Mouse (Mus musculus) stomach, embryonic 16.5 days (tissue): ENCODE data around the gene Arhgap24. TPM values are rescaled to one million over a fixed set of nuclear protein-coding genes. Genes with fewer than 3 reads are reported as not detected.

Source experiments
- ATAC-seq: fragments of 200-750 bp; cut with Nextera tagmentation; 2 replicates; pipeline ENCODE4 v1.8.0; 2017; ENCODE audit warnings: moderate number of reproducible peaks, moderate TSS enrichment; ENCODE audit not compliant: insufficient read depth, low FRiP score
- H3K27ac ChIP-seq: fragments of 300-500 bp; sonication (generic); 2 replicates; pipeline ENCODE4 v1.5.1; 2014; ENCODE audit warnings: low read length
- H3K27me3 ChIP-seq: fragments of 300-500 bp; sonication (generic); 2 replicates; pipeline ENCODE4 v1.6.1; 2014; ENCODE audit warnings: low read length, control low read depth, mixed read lengths; ENCODE audit not compliant: control insufficient read depth, insufficient read depth
- H3K36me3 ChIP-seq: fragments of 300-500 bp; sonication (generic); 2 replicates; pipeline ENCODE4 v1.6.1; 2014; ENCODE audit warnings: low read length; ENCODE audit not compliant: control insufficient read depth, insufficient read depth
- H3K4me1 ChIP-seq: fragments of 300-500 bp; sonication (generic); 2 replicates; pipeline ENCODE4 v1.6.1; 2014; ENCODE audit warnings: low read length, control low read depth, mixed read lengths; ENCODE audit not compliant: control insufficient read depth, insufficient read depth
- H3K4me2 ChIP-seq: fragments of 300-500 bp; sonication (generic); 2 replicates; pipeline ENCODE4 v1.6.1; 2014; ENCODE audit warnings: low read depth, low read length, mixed read lengths
- H3K4me3 ChIP-seq: fragments of 300-500 bp; sonication (generic); replicated peaks from 2 replicates; pipeline ENCODE4 v1.5.1; 2014; ENCODE audit warnings: mild to moderate bottlenecking, low read length
- H3K9ac ChIP-seq: fragments of 300-500 bp; sonication (generic); 2 replicates; pipeline ENCODE4 v1.6.1; 2014; ENCODE audit warnings: low read length
- H3K9me3 ChIP-seq: fragments of 300-500 bp; sonication (generic); replicated peaks from 2 replicates; pipeline ENCODE4 v1.6.1; 2016; ENCODE audit warnings: low read length, control low read depth; ENCODE audit not compliant: control insufficient read depth
- WGBS: fragments of 180-500 bp; shearing (Covaris S2); extraction: QIAGEN DNeasy Blood & Tissue Kit; methylation state at CpG from one replicate; pipeline ENCODE4 v1.1.7; 2014; 5-methylcytosine and 5-hydroxymethylcytosine counted together
- polyA plus RNA-seq: library from polyadenylated mRNA; unstranded; fragments of >200 nt; fragmentation: Nextera tagmentation; extraction: Ambion mirVana; gene quantifications from 2 replicates; pipeline ENCODE4 v1.2.1, GENCODE M21; 2015

Gene Arhgap24
- polyA plus RNA-seq, 1 experiment from 2014 or later = 29.6 TPM

- Histone ChIP-seq H3K27me3 (no peaks in the 10 kb centered on the region), H3K9ac (no peak overlapping the region), H3K4me3 (no peak overlapping the region), H3K9me3 (no peaks in the 10 kb centered on the region), H3K4me1 (no peaks in the 10 kb centered on the region), H3K4me2 (no peak overlapping the region), H3K27ac (no peak overlapping the region), H3K36me3 (no peaks in the 10 kb centered on the region)
- no peak for ATAC-seq
- 75% methylated on average over 3 of the region's 3 CpGs for WGBS
Measured at GRCm38 (mm10) chr5:102693871-102694270, 212.7 kb downstream of the Arhgap24 start.

GRCm38 (mm10) chr5:102697784-102698183, 216.6 kb downstream of the Arhgap24 start:
- H3K36me3 ChIP-seq = no peaks in the 10 kb centered on the region

GRCm38 (mm10) chr5:102698396-102698795, 217.2 kb downstream of the Arhgap24 start:
- Histone ChIP-seq H3K36me3 (no peaks in the 10 kb centered on the region), H3K27me3 (no peaks in the 10 kb centered on the region), H3K9ac (no peak overlapping the region), H3K4me3 (no peak overlapping the region), H3K4me1 (no peaks in the 10 kb centered on the region), H3K27ac (no peak overlapping the region), H3K9me3 (no peaks in the 10 kb centered on the region), H3K4me2 (no peak overlapping the region)
- 86% methylated on average over 5 of the region's 5 CpGs for WGBS
- no peak for ATAC-seq

More at GRCm38 (mm10) chr5:102697784-102698183, 216.6 kb downstream of the Arhgap24 start:
- Histone ChIP-seq H3K27me3 (no peaks in the 10 kb centered on the region), H3K9me3 (no peaks in the 10 kb centered on the region), H3K4me2 (no peak overlapping the region), H3K9ac (no peak overlapping the region), H3K27ac (no peak overlapping the region), H3K4me3 (no peak overlapping the region), H3K4me1 (no peaks in the 10 kb centered on the region)
- 70% methylated on average over 1 of the region's 1 CpGs for whole genome bisulfite sequencing
- no peak for ATAC-seq

GRCm38 (mm10) chr5:102698891-102699290, 217.7 kb downstream of the Arhgap24 start:
- no peak overlapping the region for H3K27ac ChIP-seq
- 77% methylated on average over 2 of the region's 2 CpGs for WGBS
- H3K9ac ChIP-seq = no peak overlapping the region

GRCm38 (mm10) chr5:102702581-102702980, 221.4 kb downstream of the Arhgap24 start:
- no peak overlapping the region for H3K4me3 ChIP-seq
- no peaks in the 10 kb centered on the region for H3K9me3 ChIP-seq
- 71% methylated on average over 6 of the region's 6 CpGs for WGBS
- H3K4me1 ChIP-seq = peaks cover 5% of the 10 kb centered on the region; the same call in 1 of the 2 replicates
- no peaks in the 10 kb centered on the region for H3K27me3 ChIP-seq
- no peaks in the 10 kb centered on the region for H3K36me3 ChIP-seq
- no peak for ATAC-seq
- no peak overlapping the region for H3K27ac ChIP-seq
- no peak overlapping the region for H3K4me2 ChIP-seq
- no peak overlapping the region for H3K9ac ChIP-seq

More at GRCm38 (mm10) chr5:102698891-102699290, 217.7 kb downstream of the Arhgap24 start:
- no peak for ATAC-seq
- no peaks in the 10 kb centered on the region for H3K27me3 ChIP-seq
- no peak overlapping the region for H3K4me3 ChIP-seq
- no peaks in the 10 kb centered on the region for H3K4me1 ChIP-seq
- no peak overlapping the region for H3K4me2 ChIP-seq
- no peaks in the 10 kb centered on the region for H3K9me3 ChIP-seq
- no peaks in the 10 kb centered on the region for H3K36me3 ChIP-seq

- H3K27me3 ChIP-seq = no peaks in the 10 kb centered on the region
- no peaks in the 10 kb centered on the region for H3K9me3 ChIP-seq
- H3K27ac ChIP-seq = no peak overlapping the region
- WGBS = 54% methylated on average over 5 of the region's 5 CpGs
- H3K36me3 ChIP-seq = no peaks in the 10 kb centered on the region
- H3K4me1 ChIP-seq = peaks cover 5% of the 10 kb centered on the region; the same call in 1 of the 2 replicates
- no peak for ATAC-seq
- no peak overlapping the region for H3K9ac ChIP-seq
- no peak overlapping the region for H3K4me3 ChIP-seq
- no peak overlapping the region for H3K4me2 ChIP-seq
Measured at GRCm38 (mm10) chr5:102703325-102704099, 222.3 kb downstream of the Arhgap24 start.

- no peaks in the 10 kb centered on the region for H3K9me3 ChIP-seq
- 31% methylated on average over 2 of the region's 2 CpGs for WGBS
Measured at GRCm38 (mm10) chr5:102705170-102705569, 224.0 kb downstream of the Arhgap24 start.

GRCm38 (mm10) chr5:102710336-102710735, 229.1 kb downstream of the Arhgap24 start:
- no peaks in the 10 kb centered on the region for H3K4me1 ChIP-seq
- H3K27ac ChIP-seq = no peak overlapping the region
- no peak overlapping the region for H3K4me3 ChIP-seq
- H3K36me3 ChIP-seq = no peaks in the 10 kb centered on the region
- 85% methylated on average over 7 of the region's 7 CpGs for WGBS
- H3K9ac ChIP-seq = no peak overlapping the region
- ATAC-seq = no peak
- H3K4me2 ChIP-seq = no peak overlapping the region
- no peaks in the 10 kb centered on the region for H3K27me3 ChIP-seq
- no peaks in the 10 kb centered on the region for H3K9me3 ChIP-seq

More at GRCm38 (mm10) chr5:102705170-102705569, 224.0 kb downstream of the Arhgap24 start:
- Histone ChIP-seq H3K4me2 (no peak overlapping the region), H3K4me3 (no peak overlapping the region), H3K36me3 (no peaks in the 10 kb centered on the region), H3K4me1 (peaks cover 5% of the 10 kb centered on the region; the same call in 1 of the 2 replicates), H3K27ac (no peak overlapping the region), H3K9ac (no peak overlapping the region), H3K27me3 (no peaks in the 10 kb centered on the region)
- no peak for ATAC-seq

- H3K4me2 ChIP-seq = no peak overlapping the region
- H3K9me3 ChIP-seq = no peaks in the 10 kb centered on the region
- H3K9ac ChIP-seq = no peak overlapping the region
- H3K4me3 ChIP-seq = no peak overlapping the region
- no peak overlapping the region for H3K27ac ChIP-seq
- peaks cover 4% of the 10 kb centered on the region; the same call in 1 of the 2 replicates for H3K4me1 ChIP-seq
- 52% methylated on average over 8 of the region's 8 CpGs for WGBS
- ATAC-seq = no peak; the same call in 1 of the 2 replicates
- no peaks in the 10 kb centered on the region for H3K36me3 ChIP-seq
- no peaks in the 10 kb centered on the region for H3K27me3 ChIP-seq
Measured at GRCm38 (mm10) chr5:102719368-102719972, 238.3 kb downstream of the Arhgap24 start.
